Mouse (Mus musculus) ES-Bruce4 (cell line): Measurements from ENCODE around the gene Chst4. TPM values are rescaled to one million over a fixed set of nuclear protein-coding genes. Genes with fewer than 3 reads are reported as not detected.

Source experiments
- H3K27ac ChIP-seq: 2 replicates; pipeline ENCODE4 v1.5.1; 2012; ENCODE audit warnings: low read length, inconsistent platforms; ENCODE audit not compliant: insufficient read depth
- H3K27me3 ChIP-seq: 2 replicates; pipeline ENCODE4 v1.6.1; 2012; ENCODE audit warnings: mild to moderate bottlenecking, low read length, inconsistent platforms; ENCODE audit not compliant: control insufficient read depth, poor library complexity, insufficient read depth, severe bottlenecking
- H3K36me3 ChIP-seq: 2 replicates; pipeline ENCODE4 v1.6.1; 2012; ENCODE audit warnings: inconsistent platforms, mild to moderate bottlenecking, low read length, moderate library complexity; ENCODE audit not compliant: control insufficient read depth, poor library complexity, insufficient read depth, severe bottlenecking
- H3K4me1 ChIP-seq: one replicate; pipeline ENCODE4 v1.8.1; 2011; ENCODE audit warnings: low read length; ENCODE audit not compliant: control insufficient read depth, insufficient read depth
- H3K4me3 ChIP-seq: 2 replicates; pipeline ENCODE4 v1.5.1; 2011; ENCODE audit warnings: low read depth, mild to moderate bottlenecking, low read length
- H3K9ac ChIP-seq: 2 replicates; pipeline ENCODE4 v1.6.1; 2012; ENCODE audit warnings: low read depth, mild to moderate bottlenecking, inconsistent platforms; ENCODE audit not compliant: poor library complexity, severe bottlenecking
- H3K9me3 ChIP-seq: replicated peaks from 2 replicates; pipeline ENCODE4 v1.6.1; 2012; ENCODE audit warnings: mild to moderate bottlenecking, low read length, inconsistent platforms; ENCODE audit not compliant: control insufficient read depth, poor library complexity, insufficient read depth, severe bottlenecking
- CTCF ChIP-seq: IDR thresholded peaks from one replicate; pipeline ENCODE4 v1.8.1; 2011; ENCODE audit warnings: low read depth, low read length
- EP300 ChIP-seq: IDR thresholded peaks from 2 replicates; pipeline ENCODE4 v1.6.1; 2011; ENCODE audit warnings: low read depth, low read length; ENCODE audit not compliant: insufficient read depth
- POLR2A ChIP-seq: IDR thresholded peaks from one replicate; pipeline ENCODE4 v1.8.1; 2011; ENCODE audit warnings: low read length; ENCODE audit not compliant: insufficient read depth
- polyA plus RNA-seq: library from polyadenylated mRNA; stranded (reverse); fragments of >200 nt; gene quantifications from 2 replicates; pipeline ENCODE4 v1.2.4, GENCODE M21; 2011; ENCODE audit warnings: low read depth; ENCODE audit not compliant: missing spikeins, insufficient read depth, insufficient read length

Gene Chst4
- polyA plus RNA-seq, 1 experiment, result not detected

DNA sequence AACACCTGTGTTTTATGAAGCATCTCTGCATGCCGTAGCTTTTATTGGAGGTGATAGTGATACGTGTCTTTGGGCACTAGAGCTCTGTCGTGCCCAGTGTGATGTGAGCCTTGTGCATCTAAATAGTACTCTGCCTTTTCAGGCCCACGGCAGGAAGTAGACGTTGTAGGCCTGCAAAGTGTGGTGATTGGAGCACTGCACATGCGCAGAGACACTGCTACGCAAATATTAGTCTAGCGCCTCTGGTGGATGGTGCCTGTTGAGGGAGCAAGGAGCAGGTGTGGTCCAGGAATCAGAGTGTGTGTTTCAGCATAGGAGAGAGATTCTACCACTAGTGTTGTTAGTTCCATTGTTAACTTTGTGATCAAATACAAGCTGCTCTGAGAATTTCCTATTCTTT is 50.4 kb downstream of the Chst4 start:
- no peak overlapping the region for H3K9ac ChIP-seq
- H3K27me3 ChIP-seq, result no peaks in the 10 kb centered on the region; the same call in 1 of the 2 replicates
- TF ChIP-seq CTCF (no peak), EP300 (no peak), POLR2A (no peak)
- H3K9me3 ChIP-seq, result peaks cover 3% of the 10 kb centered on the region; the same call in 1 of the 2 replicates
- no peak overlapping the region for H3K4me3 ChIP-seq
- H3K27ac ChIP-seq, result no peak overlapping the region
- H3K4me1 ChIP-seq, result no peaks in the 10 kb centered on the region
- no peaks in the 10 kb centered on the region for H3K36me3 ChIP-seq

DNA sequence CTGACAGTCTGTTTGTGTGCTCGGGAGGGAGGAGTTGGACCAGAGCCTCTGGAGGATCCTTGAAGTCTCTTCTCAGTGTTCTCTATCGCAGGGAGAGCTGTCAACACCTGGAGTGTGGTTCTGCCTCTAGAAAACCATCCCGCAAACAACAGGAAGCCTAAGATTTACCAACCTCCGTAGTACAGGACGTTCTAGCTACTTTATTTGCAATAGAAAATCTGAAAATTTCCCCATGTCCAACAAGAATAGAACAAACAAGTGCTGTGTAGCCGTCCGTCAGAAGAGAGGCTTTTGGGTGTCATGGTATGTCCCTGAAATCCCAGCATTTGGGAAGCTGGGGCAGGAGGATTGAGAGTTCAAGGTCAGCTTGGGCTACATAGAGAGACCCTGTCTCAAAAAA is 51.8 kb downstream of the Chst4 start:
- Histone ChIP-seq H3K4me3 (no peak overlapping the region), H3K9ac (no peak overlapping the region), H3K36me3 (no peaks in the 10 kb centered on the region), H3K4me1 (no peaks in the 10 kb centered on the region), H3K27ac (no peak overlapping the region), H3K27me3 (no peaks in the 10 kb centered on the region; the same call in 1 of the 2 replicates), H3K9me3 (peaks cover 3% of the 10 kb centered on the region; the same call in 1 of the 2 replicates)
- TF ChIP-seq CTCF (no peak), POLR2A (no peak), EP300 (no peak)

DNA sequence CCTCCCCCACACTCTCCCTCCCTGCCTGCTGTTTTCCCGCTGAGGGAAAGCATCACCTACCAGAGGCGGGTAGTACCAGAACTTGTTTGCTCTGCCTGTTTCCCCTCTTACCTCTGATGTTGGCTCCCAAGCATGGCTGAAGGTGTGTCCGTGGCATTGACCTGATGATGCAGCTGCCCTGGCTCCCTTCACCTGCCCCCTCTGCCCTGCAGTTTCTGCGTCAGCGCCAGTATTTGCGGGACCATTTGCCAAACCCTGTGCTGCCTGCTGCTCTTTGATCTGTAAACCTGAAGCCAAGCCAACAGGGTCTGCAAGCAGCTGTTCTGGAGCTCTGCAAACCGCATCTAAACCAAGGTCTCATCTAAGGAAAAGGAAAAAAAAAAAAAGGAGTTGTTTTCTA is 53.2 kb downstream of the Chst4 start:
- Histone ChIP-seq H3K4me1 (no peaks in the 10 kb centered on the region), H3K27ac (no peak overlapping the region), H3K9me3 (peaks cover 3% of the 10 kb centered on the region; the same call in 1 of the 2 replicates), H3K27me3 (no peaks in the 10 kb centered on the region; the same call in 1 of the 2 replicates), H3K9ac (no peak overlapping the region), H3K4me3 (no peak overlapping the region), H3K36me3 (no peaks in the 10 kb centered on the region)
- TF ChIP-seq EP300 (no peak), POLR2A (no peak), CTCF (no peak)

DNA sequence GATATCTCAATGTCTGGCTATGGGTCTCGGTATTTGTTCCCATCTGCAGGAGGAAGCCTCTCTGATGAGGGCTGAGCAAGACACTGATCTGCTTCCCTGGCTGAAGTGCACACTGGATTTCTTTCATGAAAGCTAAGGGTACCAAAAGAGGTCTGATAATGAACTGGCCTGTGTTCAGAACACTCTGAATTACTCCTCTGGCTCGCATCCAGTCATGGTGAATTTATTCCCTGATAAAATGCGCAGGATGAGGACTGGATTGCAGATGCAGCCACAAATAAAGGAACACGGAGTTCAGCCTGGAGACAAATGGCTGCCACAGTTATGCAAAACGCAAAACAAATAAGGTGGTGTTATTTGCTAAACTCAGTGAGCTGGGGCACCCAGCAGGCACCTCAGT is 55.6 kb downstream of the Chst4 start:
- no peaks in the 10 kb centered on the region for H3K36me3 ChIP-seq
- no peak overlapping the region for H3K9ac ChIP-seq
- no peaks in the 10 kb centered on the region for H3K4me1 ChIP-seq
- TF ChIP-seq EP300 (no peak), CTCF (no peak), POLR2A (no peak)
- no peak overlapping the region for H3K4me3 ChIP-seq
- H3K27ac ChIP-seq, result no peak overlapping the region
- no peaks in the 10 kb centered on the region; the same call in 1 of the 2 replicates for H3K27me3 ChIP-seq
- H3K9me3 ChIP-seq, result peaks cover 3% of the 10 kb centered on the region; the same call in 1 of the 2 replicates

DNA sequence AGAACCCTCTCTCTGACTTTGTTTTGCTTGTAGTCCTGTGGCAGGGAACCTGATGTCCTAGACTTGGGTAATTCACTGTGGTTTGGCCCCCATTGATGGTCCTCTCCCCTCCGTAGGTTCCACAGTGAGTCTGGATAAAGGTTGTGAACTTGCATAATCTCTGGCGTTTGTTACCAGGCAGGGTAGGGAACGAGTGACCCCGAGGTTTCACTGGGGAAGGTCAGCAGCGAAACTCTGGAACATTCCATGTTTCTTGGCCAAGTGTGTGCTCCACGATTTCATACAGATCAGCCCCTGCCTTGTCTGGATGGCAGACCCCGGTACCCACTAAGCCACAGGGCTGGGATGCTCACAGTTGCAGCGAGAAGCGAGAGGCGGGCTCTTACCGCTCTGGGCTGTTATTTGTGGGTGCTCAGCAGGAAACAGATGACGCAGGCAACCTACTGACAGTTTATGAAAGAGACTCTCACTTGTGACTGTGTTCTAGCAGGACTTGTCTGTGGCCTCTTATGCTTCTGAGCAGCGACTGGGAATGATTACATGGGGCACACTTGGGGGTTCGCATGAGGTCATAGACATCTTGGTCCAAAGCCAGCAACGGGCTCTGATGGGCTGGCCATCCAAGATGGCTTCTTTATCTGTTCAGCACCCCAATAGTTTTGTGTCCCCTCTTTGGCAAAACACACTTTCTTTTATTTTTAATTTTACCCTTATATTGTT is 57.0 kb downstream of the Chst4 start:
- Histone ChIP-seq H3K27ac (no peak overlapping the region), H3K4me1 (no peaks in the 10 kb centered on the region), H3K36me3 (no peaks in the 10 kb centered on the region), H3K4me3 (no peak overlapping the region), H3K9me3 (peaks cover 3% of the 10 kb centered on the region; the same call in 1 of the 2 replicates), H3K9ac (no peak overlapping the region), H3K27me3 (no peaks in the 10 kb centered on the region; the same call in 1 of the 2 replicates)
- TF ChIP-seq EP300 (no peak), POLR2A (no peak), CTCF (no peak)

DNA sequence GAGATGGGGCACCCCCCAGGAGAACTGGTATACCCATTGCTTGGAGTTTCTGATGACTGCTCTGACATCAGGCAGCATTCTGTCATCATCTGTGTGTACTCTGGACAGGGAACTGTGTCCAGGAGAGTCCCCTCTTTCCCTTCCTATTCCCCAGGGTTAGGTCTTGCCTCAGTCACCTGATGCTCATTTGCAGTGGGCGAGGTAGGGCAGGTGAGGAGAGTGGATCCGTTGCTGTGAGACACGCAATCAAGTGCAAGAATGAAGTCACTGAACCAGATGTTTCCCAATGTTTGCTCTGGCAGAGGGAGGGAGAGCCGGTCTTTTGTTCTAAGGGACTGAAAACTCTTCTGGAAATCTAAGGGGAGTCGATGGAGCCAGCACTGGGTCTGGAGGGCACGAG is 60.2 kb downstream of the Chst4 start:
- H3K36me3 ChIP-seq, result no peaks in the 10 kb centered on the region
- peaks cover 11% of the 10 kb centered on the region for H3K9me3 ChIP-seq
- no peak overlapping the region for H3K4me3 ChIP-seq
- H3K27ac ChIP-seq, result no peak overlapping the region
- TF ChIP-seq POLR2A (no peak), EP300 (no peak), CTCF (no peak)
- no peaks in the 10 kb centered on the region for H3K27me3 ChIP-seq
- H3K4me1 ChIP-seq, result no peaks in the 10 kb centered on the region
- no peak overlapping the region for H3K9ac ChIP-seq

Other genes starting within 250 kb of the Chst4 start
- 8.6 and 10.2 TPM in 2 replicates for gene Phlpp2, start 171.2 kb downstream of the Chst4 start, polyA plus RNA-seq
- gene Marveld3, start 77.5 kb downstream of the Chst4 start, polyA plus RNA-seq, result 6.4 and 9.3 TPM in 2 replicates
- not detected in 2 replicates for gene Tat, start 49.3 kb downstream of the Chst4 start, polyA plus RNA-seq
- 2.4 and 2.8 TPM in 2 replicates for gene Zfp612, start 40.0 kb upstream of the Chst4 start, polyA plus RNA-seq
- not detected in 2 replicates for gene Gm21964, start 61.5 kb upstream of the Chst4 start, polyA plus RNA-seq
- gene Gm17720, start 63.0 kb upstream of the Chst4 start, polyA plus RNA-seq, result not detected in 2 replicates
- 0.62 and 0.84 TPM in 2 replicates for gene Calb2, start 128.5 kb upstream of the Chst4 start, polyA plus RNA-seq
- gene Cmtr2, start 175.9 kb upstream of the Chst4 start, polyA plus RNA-seq, result 6.1 and 7.7 TPM in 2 replicates
- gene Hydin, start 227.2 kb upstream of the Chst4 start, polyA plus RNA-seq, result 0.19 and 0.46 TPM in 2 replicates